Comparison of ENCODE assay signal across 8 mouse cellular contexts in genomic region chr17:63499636-63500155, GRCm38 (mm10). TPM values are rescaled to one million over a fixed set of nuclear protein-coding genes. Genes with fewer than 3 reads are reported as not detected.
DNase-seq lines count a peak whose midpoint lies in the region; ATAC-seq and TF ChIP-seq lines count a peak whose summit lies in the region.

TSS of gene Fbxl17 (minus strand) at chr17:63500017.

- peak within 1 kb of the TSS; percentile 100 for H3K9ac ChIP-seq in ES-Bruce4 (ENCODE audit: low read depth, poor library complexity, severe bottlenecking)
- H3K9ac ChIP-seq in forebrain, embryonic 12.5 days, result peak within 1 kb of the TSS; percentile 96
- peak within 1 kb of the TSS; percentile 99 for H3K9ac ChIP-seq in neural tube, embryonic 15.5 days (replicated peaks)

- no peaks in the 10 kb centered on the region for H3K9me3 ChIP-seq in ES-Bruce4 (replicated peaks; ENCODE audit: control insufficient read depth, insufficient read depth, low read length, poor library complexity, severe bottlenecking)
- no peaks in the 10 kb centered on the region for H3K9me3 ChIP-seq in forebrain, embryonic 12.5 days
- no peaks in the 10 kb centered on the region for H3K9me3 ChIP-seq in neural tube, embryonic 15.5 days (replicated peaks)

- DNase-seq in c-Kit-positive CD71-positive TER-119-positive erythroid progenitor cells, embryonic 14.5 days (ENCODE audit: low spot score), result peak; percentile 50
- peak; percentile 69 to 79 for DNase-seq in heart, postnatal 14 days
- peak; percentile 44 to 75 for DNase-seq in layer of hippocampus, adult 18-20 months (ENCODE audit: low spot score in 2 of 2)
- DNase-seq in lung, adult 2 months, result peak; percentile 75
- peak; percentile 80 for DNase-seq in testis, postnatal 14 days (ENCODE audit: low spot score)

- under 1% methylated on average over 56 of the region's 80 CpGs for WGBS in forebrain, embryonic 12.5 days
- WGBS in lung, adult 2 months, result 3% methylated on average over 73 of the region's 80 CpGs
- WGBS in neural tube, embryonic 15.5 days, result 0% methylated on average over 68 of the region's 80 CpGs

- H3K27ac ChIP-seq in ES-Bruce4 (ENCODE audit: insufficient read depth, low read length), result 0 out of 2 replicates have a peak within 1 kb of the TSS, but pooled peaks have one; percentile 31
- H3K27ac ChIP-seq in forebrain, embryonic 12.5 days, result peak within 1 kb of the TSS; percentile 99
- peak within 1 kb of the TSS; percentile 96 for H3K27ac ChIP-seq in neural tube, embryonic 15.5 days (replicated peaks)

- intact Hi-C loops in heart, postnatal 14 days (cut with DNase I), result loop anchor here (5.0 kb wide), 1 partner anchor 52 kb away; no protein-coding TSS in a partner anchor

- TF ChIP-seq CTCF in ES-Bruce4 (IDR thresholded peaks at IDR 0.05; ENCODE audit: low read depth, low read length), result no peak
- TF ChIP-seq CTCF in lung, adult 2 months (IDR thresholded peaks at IDR 0.05; ENCODE audit: insufficient read depth, low read length), result no peak

- H3K4me1 ChIP-seq in ES-Bruce4 (ENCODE audit: control insufficient read depth, insufficient read depth, low read length), result no peaks in the 10 kb centered on the region
- peaks cover 34% of the 10 kb centered on the region for H3K4me1 ChIP-seq in forebrain, embryonic 12.5 days
- peaks cover 5% of the 10 kb centered on the region for H3K4me1 ChIP-seq in lung, adult 2 months (ENCODE audit: control insufficient read depth, insufficient read depth, low read length)
- H3K4me1 ChIP-seq in neural tube, embryonic 15.5 days, result peaks cover 44% of the 10 kb centered on the region

- no peak for TF ChIP-seq EP300 in ES-Bruce4 (IDR thresholded peaks at IDR 0.05; ENCODE audit: insufficient read depth, low read depth, low read length)

- TF ChIP-seq POLR2A in ES-Bruce4 (IDR thresholded peaks at IDR 0.05; ENCODE audit: insufficient read depth, low read length), result no peak
- TF ChIP-seq POLR2A in lung, adult 2 months (IDR thresholded peaks at IDR 0.05; ENCODE audit: borderline replicate concordance, extremely low read depth, low read depth, low read length), result no peak

- no peaks in the 10 kb centered on the region for H3K36me3 ChIP-seq in ES-Bruce4 (ENCODE audit: control insufficient read depth, insufficient read depth, low read length, poor library complexity, severe bottlenecking)
- H3K36me3 ChIP-seq in forebrain, embryonic 12.5 days (replicated peaks), result no peaks in the 10 kb centered on the region
- no peaks in the 10 kb centered on the region for H3K36me3 ChIP-seq in neural tube, embryonic 15.5 days

- ATAC-seq in forebrain, embryonic 12.5 days (ENCODE audit: low FRiP score), result peak; percentile 75
- peak; percentile 64 for ATAC-seq in neural tube, embryonic 15.5 days (ENCODE audit: low FRiP score)

- no peaks in the 10 kb centered on the region for H3K27me3 ChIP-seq in ES-Bruce4 (ENCODE audit: control insufficient read depth, insufficient read depth, low read length, poor library complexity, severe bottlenecking)
- H3K27me3 ChIP-seq in forebrain, embryonic 12.5 days, result no peaks in the 10 kb centered on the region
- no peaks in the 10 kb centered on the region for H3K27me3 ChIP-seq in neural tube, embryonic 15.5 days (replicated peaks)

- H3K4me2 ChIP-seq in forebrain, embryonic 12.5 days, result peak within 1 kb of the TSS; percentile 69
- H3K4me2 ChIP-seq in neural tube, embryonic 15.5 days, result peak within 1 kb of the TSS; percentile 72

- peak within 1 kb of the TSS; percentile 69 for H3K4me3 ChIP-seq in ES-Bruce4 (ENCODE audit: low read depth, low read length)
- peak within 1 kb of the TSS; percentile 92 for H3K4me3 ChIP-seq in forebrain, embryonic 12.5 days (replicated peaks)
- peak within 1 kb of the TSS; percentile 89 for H3K4me3 ChIP-seq in lung, adult 2 months (replicated peaks; ENCODE audit: extremely low read depth, low read depth, low read length)
- H3K4me3 ChIP-seq in neural tube, embryonic 15.5 days (replicated peaks), result peak within 1 kb of the TSS; percentile 91

RNA-seq across cellular contexts. Expression of gene Fbxl17, which starts in this region (rescaled TPM):
- polyA plus RNA-seq in ES-Bruce4 (2011; ENCODE audit: insufficient read depth, insufficient read length, low read depth, missing spikeins), result 9.3 and 11.7 TPM in 2 replicates
- polyA plus RNA-seq in forebrain, embryonic 12.5 days (2016; fragmentation: Nextera tagmentation; extraction: Ambion mirVana), result 6.7 and 7.0 TPM in 2 replicates
- total RNA-seq in heart, postnatal 14 days (2021), result 10 to 100 TPM; 28.5 to 29.5 TPM
- total RNA-seq in layer of hippocampus, adult 18-20 months (2021), result 10 to 100 TPM; 53.7 to 55.0 TPM
- polyA plus RNA-seq in lung, adult 2 months (2012; rRNA removed), result 7.5 and 7.9 TPM in 2 replicates
- 9.2 and 12.1 TPM in 2 replicates for polyA plus RNA-seq in neural tube, embryonic 15.5 days (2015; fragmentation: Nextera tagmentation; extraction: Ambion mirVana)

Comparison
In these comparisons a context has a peak if more than half of its experiments do, and no peak if none do; other contexts are left out.
1. Peak in every context shown above with its lines: DNase-seq, ATAC-seq, H3K4me3 ChIP-seq and H3K27ac ChIP-seq.
2. H3K27ac ChIP-seq: peak in every context shown above with its lines; median percentile 99 in forebrain, embryonic 12.5 days; 96 in neural tube, embryonic 15.5 days; 31 in ES-Bruce4.